Mouse (Mus musculus) heart, embryonic 11.5 days (tissue): ENCODE measurements around the gene Tmem130. TPM values are rescaled to one million over a fixed set of nuclear protein-coding genes. Genes with fewer than 3 reads are reported as not detected.

Source experiments
- ATAC-seq: fragments of 200-750 bp; cut with Nextera tagmentation; replicated peaks from 2 replicates; pipeline ENCODE4 v1.8.0; 2017; ENCODE audit warnings: moderate library complexity; ENCODE audit not compliant: insufficient number of reproducible peaks, low FRiP score, low TSS enrichment
- H3K27ac ChIP-seq: fragments of 300-500 bp; sonication (generic); 2 replicates; pipeline ENCODE4 v1.5.1; 2014; ENCODE audit warnings: mild to moderate bottlenecking, low read depth, low read length
- H3K27me3 ChIP-seq: fragments of 300-500 bp; sonication (generic); 2 replicates; pipeline ENCODE4 v1.6.1; 2014; ENCODE audit warnings: mild to moderate bottlenecking, low read length, mixed read lengths; ENCODE audit not compliant: control insufficient read depth, insufficient read depth
- H3K36me3 ChIP-seq: fragments of 300-500 bp; sonication (generic); 2 replicates; pipeline ENCODE4 v1.6.1; 2014; ENCODE audit warnings: mild to moderate bottlenecking, low read length, moderate library complexity, mixed read lengths; ENCODE audit not compliant: control insufficient read depth, insufficient read depth
- H3K4me1 ChIP-seq: fragments of 300-500 bp; sonication (generic); 2 replicates; pipeline ENCODE4 v1.6.1; 2014; ENCODE audit warnings: low read length; ENCODE audit not compliant: control insufficient read depth, insufficient read depth
- H3K4me2 ChIP-seq: fragments of 300-500 bp; sonication (generic); 2 replicates; pipeline ENCODE4 v1.6.1; 2014; ENCODE audit warnings: mild to moderate bottlenecking, moderate library complexity
- H3K4me3 ChIP-seq: fragments of 300-500 bp; sonication (generic); 2 replicates; pipeline ENCODE4 v1.5.1; 2014; ENCODE audit warnings: low read depth, low read length
- H3K9ac ChIP-seq: fragments of 300-500 bp; sonication (generic); 2 replicates; pipeline ENCODE4 v1.6.1; 2014; ENCODE audit warnings: mild to moderate bottlenecking, low read depth, low read length, moderate library complexity
- H3K9me3 ChIP-seq: fragments of 300-500 bp; sonication (generic); replicated peaks from 2 replicates; pipeline ENCODE4 v1.6.1; 2016; ENCODE audit warnings: low read length; ENCODE audit not compliant: control insufficient read depth
- WGBS: fragments of 180-500 bp; shearing (Covaris S2); extraction: QIAGEN DNeasy Blood & Tissue Kit; methylation state at CpG from one replicate; pipeline ENCODE4 v1.1.7; 2014; ENCODE audit not compliant: insufficient replicate concordance; 5-methylcytosine and 5-hydroxymethylcytosine counted together
- polyA plus RNA-seq: library from polyadenylated mRNA; unstranded; fragments of >200 nt; fragmentation: Nextera tagmentation; extraction: Ambion mirVana; gene quantifications from 2 replicates; pipeline ENCODE4 v1.2.1, GENCODE M21; 2014

Gene Tmem130
- polyA plus RNA-seq, 1 experiment from 2014 or later, result 0.79 TPM

GRCm38 (mm10) chr5:144755191-144755590 is 6.4 kb downstream of the Tmem130 start:
- H3K4me2 ChIP-seq, result no peak overlapping the region; the same call in 1 of the 2 replicates
- H3K9ac ChIP-seq, result no peak overlapping the region
- H3K9me3 ChIP-seq, result no peaks in the 10 kb centered on the region
- no peak overlapping the region for H3K4me3 ChIP-seq
- WGBS, result 43% methylated on average over 10 of the region's 10 CpGs
- H3K27me3 ChIP-seq, result peaks cover 5% of the 10 kb centered on the region; the same call in 1 of the 2 replicates
- H3K4me1 ChIP-seq, result no peaks in the 10 kb centered on the region
- no peaks in the 10 kb centered on the region for H3K36me3 ChIP-seq
- no peak for ATAC-seq
- no peak overlapping the region for H3K27ac ChIP-seq

GRCm38 (mm10) chr5:144753041-144753440 is 8.6 kb downstream of the Tmem130 start:
- Histone ChIP-seq H3K4me3 (no peak overlapping the region), H3K4me1 (no peaks in the 10 kb centered on the region), H3K4me2 (no peak overlapping the region), H3K36me3 (no peaks in the 10 kb centered on the region), H3K9ac (no peak overlapping the region), H3K27me3 (no peaks in the 10 kb centered on the region), H3K27ac (no peak overlapping the region), H3K9me3 (no peaks in the 10 kb centered on the region)
- WGBS, result 61% methylated on average over 7 of the region's 7 CpGs
- no peak for ATAC-seq

- WGBS, result 4% methylated on average over 5 of the region's 5 CpGs
- no peak overlapping the region for H3K27ac ChIP-seq
- no peak overlapping the region for H3K4me3 ChIP-seq
- H3K27me3 ChIP-seq, result no peaks in the 10 kb centered on the region
- H3K9ac ChIP-seq, result no peak overlapping the region
- no peaks in the 10 kb centered on the region for H3K36me3 ChIP-seq
- H3K4me2 ChIP-seq, result peak overlapping the region; percentile 8; the same call in 1 of the 2 replicates
- ATAC-seq, result 0 out of 2 replicates have a peak, but pooled peaks have one; percentile 29
- no peaks in the 10 kb centered on the region for H3K9me3 ChIP-seq
- no peaks in the 10 kb centered on the region for H3K4me1 ChIP-seq
Observed at GRCm38 (mm10) chr5:144752432-144752831, 9.2 kb downstream of the Tmem130 start.

- WGBS, result 88% methylated on average over 14 of the region's 14 CpGs
- Histone ChIP-seq H3K27ac (no peak overlapping the region), H3K4me1 (no peaks in the 10 kb centered on the region), H3K9me3 (no peaks in the 10 kb centered on the region), H3K4me2 (no peak overlapping the region), H3K9ac (no peak overlapping the region), H3K4me3 (no peak overlapping the region), H3K36me3 (no peaks in the 10 kb centered on the region), H3K27me3 (no peaks in the 10 kb centered on the region)
- ATAC-seq, result no peak
Observed at GRCm38 (mm10) chr5:144737101-144737500, 24.5 kb downstream of the Tmem130 start.

- Histone ChIP-seq H3K36me3 (no peaks in the 10 kb centered on the region), H3K4me3 (no peak overlapping the region), H3K27ac (no peak overlapping the region), H3K27me3 (no peaks in the 10 kb centered on the region), H3K4me1 (no peaks in the 10 kb centered on the region), H3K9ac (no peak overlapping the region), H3K4me2 (no peak overlapping the region), H3K9me3 (no peaks in the 10 kb centered on the region)
- WGBS, result 28% methylated on average over 8 of the region's 8 CpGs
- ATAC-seq, result no peak
Observed at GRCm38 (mm10) chr5:144734949-144735348, 26.7 kb downstream of the Tmem130 start.

GRCm38 (mm10) chr5:144733953-144734352 is 27.7 kb downstream of the Tmem130 start:
- ATAC-seq, result no peak
- Histone ChIP-seq H3K27me3 (0 out of 2 replicates have a peak, but pooled peaks cover under 1% of the 10 kb centered on the region), H3K27ac (no peak overlapping the region), H3K4me1 (no peaks in the 10 kb centered on the region), H3K4me2 (no peak overlapping the region), H3K4me3 (no peak overlapping the region), H3K9me3 (no peaks in the 10 kb centered on the region), H3K9ac (no peak overlapping the region), H3K36me3 (no peaks in the 10 kb centered on the region)
- 30% methylated on average over 4 of the region's 4 CpGs for WGBS

- Histone ChIP-seq H3K9ac (no peak overlapping the region), H3K27ac (no peak overlapping the region), H3K27me3 (peaks cover 12% of the 10 kb centered on the region; the same call in 1 of the 2 replicates), H3K9me3 (no peaks in the 10 kb centered on the region), H3K4me2 (no peak overlapping the region), H3K4me1 (no peaks in the 10 kb centered on the region), H3K4me3 (no peak overlapping the region), H3K36me3 (no peaks in the 10 kb centered on the region)
- ATAC-seq, result no peak
- 72% methylated on average over 8 of the region's 8 CpGs for WGBS
Observed at GRCm38 (mm10) chr5:144729216-144729615, 32.4 kb downstream of the Tmem130 start.

GRCm38 (mm10) chr5:144728237-144728636 is 33.4 kb downstream of the Tmem130 start:
- Histone ChIP-seq H3K9me3 (no peaks in the 10 kb centered on the region), H3K4me2 (no peak overlapping the region), H3K4me1 (no peaks in the 10 kb centered on the region), H3K36me3 (no peaks in the 10 kb centered on the region), H3K4me3 (no peak overlapping the region), H3K27me3 (peaks cover 12% of the 10 kb centered on the region; the same call in 1 of the 2 replicates), H3K9ac (no peak overlapping the region), H3K27ac (no peak overlapping the region)
- ATAC-seq, result no peak
- WGBS, result 29% methylated on average over 5 of the region's 5 CpGs

- H3K27me3 ChIP-seq, result peaks cover 12% of the 10 kb centered on the region; the same call in 1 of the 2 replicates
- no peak overlapping the region for H3K4me2 ChIP-seq
- H3K36me3 ChIP-seq, result no peaks in the 10 kb centered on the region
- no peaks in the 10 kb centered on the region for H3K9me3 ChIP-seq
- no peak overlapping the region for H3K9ac ChIP-seq
- WGBS, result 5% methylated on average over 9 of the region's 9 CpGs
- H3K4me3 ChIP-seq, result no peak overlapping the region
- ATAC-seq, result no peak
- no peaks in the 10 kb centered on the region for H3K4me1 ChIP-seq
- H3K27ac ChIP-seq, result no peak overlapping the region
Observed at GRCm38 (mm10) chr5:144727119-144727518, 34.5 kb downstream of the Tmem130 start.
